Mouse (Mus musculus): ENCODE measurements around the gene Akap8l. TPM values are rescaled to one million over a fixed set of nuclear protein-coding genes. Genes with fewer than 3 reads are reported as not detected.

Gene Akap8l
- 31.6 and 55.2 TPM in 2 replicates for total RNA-seq (2014; fragmentation: Nextera tagmentation)
- total RNA-seq (2017), result 58.8 and 65.8 TPM in 2 replicates

DNA sequence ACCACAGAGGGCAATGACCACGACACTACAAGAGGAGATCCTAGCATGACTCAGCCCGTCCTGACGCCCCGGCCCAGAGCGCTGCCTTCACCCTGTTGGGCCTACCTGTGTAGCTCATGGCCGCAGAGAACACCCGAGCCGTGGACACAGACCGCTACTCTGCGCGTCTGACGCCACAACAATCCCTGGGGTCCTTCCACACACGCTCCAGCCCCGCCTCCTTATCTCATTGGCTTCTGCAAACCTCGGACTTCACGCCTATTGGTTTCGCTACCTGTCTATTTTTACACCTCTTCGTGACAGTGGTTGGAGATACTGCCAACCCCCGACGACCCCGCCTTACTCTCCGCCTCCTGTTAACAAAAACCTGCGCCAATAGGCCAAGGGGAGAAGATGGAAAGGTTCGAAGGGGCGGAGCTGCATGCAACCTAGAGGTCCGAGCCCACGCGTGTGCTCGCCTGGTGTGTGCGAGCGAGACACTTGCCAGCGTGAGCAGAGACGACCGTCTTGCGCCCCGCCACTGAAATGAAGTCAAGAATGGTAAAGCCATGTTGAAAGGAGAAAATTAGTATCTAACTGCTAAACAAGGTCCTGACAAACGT, at the start of gene Akap8l:
Akap8l (minus strand) TSS at position 226 of the 602 bp plus-strand sequence.
- ATAC-seq (replicated peaks; ENCODE audit: poor library complexity, severe bottlenecking), result peak; percentile 94

DNA sequence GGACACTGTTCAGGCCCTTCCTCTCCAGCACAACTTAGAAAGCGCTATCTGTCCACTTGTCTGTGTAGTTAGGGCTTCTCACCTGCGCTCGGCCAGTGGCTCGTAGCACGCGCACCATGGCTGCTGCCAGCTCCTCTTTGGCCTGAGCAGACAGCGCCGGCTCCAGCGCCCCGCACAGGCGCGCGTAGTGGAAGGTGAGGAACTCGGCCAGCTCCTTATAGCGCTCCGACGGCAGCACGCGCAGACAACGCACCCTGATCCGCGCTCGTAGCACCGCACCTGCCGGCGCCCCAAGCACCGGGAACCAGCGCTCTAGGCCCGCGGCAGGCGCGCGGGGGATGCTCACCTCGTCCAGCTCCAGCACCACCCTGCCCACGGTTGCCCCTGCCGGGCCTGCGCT, 45.9 kb upstream of the Akap8l start:
- no peak for ATAC-seq (replicated peaks; ENCODE audit: poor library complexity, severe bottlenecking)

DNA sequence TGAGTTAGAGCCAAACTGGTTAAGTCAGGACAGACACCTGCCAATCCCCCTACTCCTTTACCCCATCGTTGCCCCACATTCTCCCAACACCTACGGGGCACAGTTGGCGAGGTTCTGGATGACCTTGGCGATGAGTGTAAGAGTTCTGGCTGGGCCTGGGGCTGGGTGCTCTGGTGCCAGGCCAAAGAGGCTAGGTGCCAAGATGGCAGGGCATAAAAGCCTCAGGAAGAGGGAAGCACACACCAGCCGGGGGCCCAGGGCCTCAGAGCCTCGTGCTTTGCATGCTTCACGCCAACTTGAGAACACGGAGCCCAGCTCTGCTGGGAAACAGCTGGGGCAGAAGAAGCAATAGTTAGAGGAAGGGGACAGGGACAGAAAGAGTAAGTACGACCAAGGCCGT, 43.5 kb upstream of the Akap8l start:
- ATAC-seq (replicated peaks; ENCODE audit: poor library complexity, severe bottlenecking), result no peak

DNA sequence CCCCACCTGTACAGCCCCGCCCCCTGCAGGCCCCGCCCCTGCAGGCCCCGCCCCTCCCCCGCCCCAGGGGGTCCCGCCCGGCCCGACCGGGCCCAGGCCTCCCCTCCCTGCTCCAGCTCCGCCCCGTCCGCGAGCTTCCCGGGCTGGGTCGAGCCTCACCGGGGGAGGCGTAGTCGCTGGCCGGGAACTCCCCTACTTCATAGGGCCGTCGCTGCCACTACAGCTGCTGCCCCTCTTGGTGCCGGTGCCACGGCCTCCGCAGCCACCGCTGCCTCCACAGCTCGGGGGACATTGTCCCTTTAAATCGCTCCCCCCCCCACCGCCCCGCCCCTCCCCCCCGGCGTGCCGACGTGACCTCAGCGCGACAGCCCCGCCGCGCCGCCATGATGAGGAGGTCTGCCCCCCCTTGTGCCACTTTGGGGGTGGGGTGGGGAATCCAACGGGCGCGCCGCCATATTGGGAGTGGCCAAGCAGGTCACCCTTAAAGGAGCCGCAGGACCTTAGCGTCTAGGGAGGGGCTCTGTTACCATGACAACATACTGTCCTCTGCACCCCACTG, 38.8 kb upstream of the Akap8l start, which contains the start of gene Wiz:
Wiz (minus strand) TSS at position 339 of the 559 bp plus-strand sequence.
- ATAC-seq (replicated peaks; ENCODE audit: poor library complexity, severe bottlenecking), result peak; percentile 79

- ATAC-seq (replicated peaks; ENCODE audit: poor library complexity, severe bottlenecking), result peak; percentile 11; the same call in 1 of the 2 replicates
Observed at GRCm38 (mm10) chr17:32388370-32389100, 38.1 kb upstream of the Akap8l start.

DNA sequence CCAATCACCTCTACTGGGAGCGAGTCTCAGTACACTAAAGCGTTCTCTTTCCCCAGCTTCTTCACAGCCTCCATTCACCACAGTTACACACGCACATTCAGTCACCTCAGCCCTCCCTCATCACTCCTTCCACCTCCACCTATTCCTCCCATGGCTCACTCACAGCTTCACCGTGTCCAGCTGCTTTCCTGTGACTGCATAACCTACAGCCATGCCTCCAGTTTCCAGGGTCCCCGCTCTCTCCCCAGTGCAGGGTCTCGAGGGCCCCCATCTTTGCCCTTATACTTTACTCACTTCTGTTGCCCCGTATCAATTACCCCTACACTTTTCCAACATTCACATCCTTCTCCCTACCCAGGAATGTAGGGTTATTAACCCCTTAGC, 37.6 kb upstream of the Akap8l start:
- ATAC-seq (replicated peaks; ENCODE audit: poor library complexity, severe bottlenecking), result no peak

- peak; percentile 38 for ATAC-seq (replicated peaks; ENCODE audit: poor library complexity, severe bottlenecking)
Observed at GRCm38 (mm10) chr17:32386659-32387432, 36.4 kb upstream of the Akap8l start.

GRCm38 (mm10) chr17:32383661-32384060, 33.3 kb upstream of the Akap8l start:
- ATAC-seq (replicated peaks; ENCODE audit: poor library complexity, severe bottlenecking), result no peak

- ATAC-seq (replicated peaks; ENCODE audit: poor library complexity, severe bottlenecking), result no peak
Observed at GRCm38 (mm10) chr17:32382576-32382975, 32.2 kb upstream of the Akap8l start.

DNA sequence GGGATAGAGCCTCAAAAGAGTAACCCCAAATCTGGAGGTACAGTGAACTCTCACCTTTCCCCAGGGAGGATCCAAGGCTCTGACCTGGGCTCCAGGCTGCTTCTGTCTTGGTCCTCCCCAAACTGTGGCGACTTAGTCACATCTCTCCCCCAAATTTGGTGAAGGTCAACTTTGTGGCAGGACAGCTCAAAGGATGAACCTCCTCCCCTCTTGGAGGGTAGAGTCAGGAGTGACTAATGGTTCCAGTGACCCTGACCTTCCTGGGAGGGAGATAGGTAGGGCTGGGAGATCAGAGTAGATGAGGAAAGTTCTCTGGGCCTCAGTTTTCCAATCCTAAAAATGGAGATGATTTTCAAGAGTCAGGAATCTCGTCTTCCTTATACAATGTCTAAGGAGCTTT, 28.4 kb upstream of the Akap8l start:
- ATAC-seq (replicated peaks; ENCODE audit: poor library complexity, severe bottlenecking), result no peak

DNA sequence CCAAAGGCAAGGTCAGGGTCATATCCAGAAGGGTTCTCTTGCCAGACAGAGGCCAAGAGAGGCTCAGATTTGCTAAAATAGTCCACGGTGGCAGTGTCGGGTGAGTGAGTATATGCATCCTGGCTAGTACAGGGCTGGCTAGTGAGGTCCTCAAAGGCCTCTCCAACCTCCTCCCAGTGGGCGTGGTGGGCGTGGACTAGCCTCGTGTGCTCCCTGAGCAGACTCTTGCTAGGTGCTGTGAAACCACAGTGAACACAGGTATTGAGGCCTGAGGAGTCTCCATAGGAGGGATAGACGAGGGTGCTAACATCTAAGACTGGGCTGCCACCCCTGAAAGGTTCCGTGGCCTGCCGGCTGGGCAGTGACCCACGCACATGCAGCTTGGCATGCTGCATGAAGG, 26.7 kb upstream of the Akap8l start:
- ATAC-seq (replicated peaks; ENCODE audit: poor library complexity, severe bottlenecking), result no peak

DNA sequence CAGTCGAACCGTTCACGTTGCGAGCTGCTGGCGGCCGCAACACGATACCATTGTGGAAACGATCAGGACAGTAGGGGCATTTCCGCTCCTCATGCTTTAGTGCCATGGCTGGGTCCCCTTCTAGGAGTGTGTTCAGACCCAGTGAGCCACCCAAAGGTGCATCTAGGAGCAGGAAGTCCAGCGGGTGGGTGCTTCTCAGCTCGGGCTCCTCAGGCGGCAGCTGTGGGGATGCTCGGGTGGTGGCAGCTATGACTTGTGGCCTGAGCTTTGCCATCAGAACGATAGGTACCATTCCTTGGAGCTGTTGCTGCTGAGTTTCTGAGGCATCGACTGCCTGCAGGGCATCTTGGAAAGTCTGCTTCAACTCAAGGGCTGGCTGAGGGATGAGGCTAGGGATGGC, 26.1 kb upstream of the Akap8l start:
- ATAC-seq (replicated peaks; ENCODE audit: poor library complexity, severe bottlenecking), result no peak

- ATAC-seq (replicated peaks; ENCODE audit: poor library complexity, severe bottlenecking), result 0 out of 2 replicates have a peak, but pooled peaks have one; percentile 22
Observed at GRCm38 (mm10) chr17:32368991-32369578, 18.7 kb upstream of the Akap8l start.

- no peak for ATAC-seq (replicated peaks; ENCODE audit: poor library complexity, severe bottlenecking)
Observed at GRCm38 (mm10) chr17:32367706-32368105, 17.3 kb upstream of the Akap8l start.

GRCm38 (mm10) chr17:32365296-32365695, 14.9 kb upstream of the Akap8l start:
- no peak for ATAC-seq (replicated peaks; ENCODE audit: poor library complexity, severe bottlenecking)

DNA sequence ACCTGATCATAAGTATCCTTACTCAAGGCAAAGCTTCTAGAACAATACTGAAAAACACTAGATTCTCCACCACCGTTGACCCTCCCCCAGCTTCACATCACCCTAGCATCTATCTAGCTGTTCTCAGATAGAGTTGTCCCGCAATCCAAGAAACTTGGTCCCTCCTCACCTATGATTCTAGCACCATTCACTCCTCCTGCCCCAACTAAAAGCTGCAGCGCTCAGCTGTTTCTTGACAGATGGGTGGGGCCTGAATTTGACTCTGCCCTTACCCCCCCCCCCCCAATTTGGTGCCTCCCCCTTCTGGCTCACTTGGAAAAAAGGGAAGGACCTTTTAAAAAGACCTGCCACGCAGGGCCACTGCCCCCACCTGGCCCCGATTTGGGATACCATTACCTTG, 14.4 kb upstream of the Akap8l start:
- 0 out of 2 replicates have a peak, but pooled peaks have one; percentile 7 for ATAC-seq (replicated peaks; ENCODE audit: poor library complexity, severe bottlenecking)

GRCm38 (mm10) chr17:32364331-32364730, 13.9 kb upstream of the Akap8l start:
- ATAC-seq (replicated peaks; ENCODE audit: poor library complexity, severe bottlenecking), result peak; percentile 86

DNA sequence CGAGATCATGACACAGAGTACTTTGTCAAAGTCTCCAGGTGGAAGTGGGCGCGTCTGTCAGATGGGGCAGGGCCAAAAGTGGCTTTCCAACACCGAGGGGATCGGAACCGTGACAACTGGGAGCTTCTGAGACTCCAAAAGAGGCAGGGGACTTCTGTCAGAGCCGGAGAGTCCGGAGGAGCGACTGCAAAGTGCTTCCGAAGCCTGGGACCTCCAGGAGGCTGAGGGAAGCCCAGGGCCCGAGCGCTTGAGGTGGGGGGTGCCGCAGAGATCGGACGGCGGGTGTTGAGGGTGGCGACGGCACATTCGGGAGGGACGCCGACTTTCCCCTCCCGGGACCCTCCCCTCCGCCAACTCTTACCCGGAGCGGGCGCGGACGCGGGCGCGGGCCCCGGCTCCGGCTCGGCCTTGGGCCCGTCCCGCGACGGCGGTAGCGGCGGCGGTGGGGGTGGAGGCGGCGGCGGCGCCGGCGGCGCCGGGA, 13.5 kb upstream of the Akap8l start:
- 0 out of 2 replicates have a peak, but pooled peaks have one; percentile 12 for ATAC-seq (replicated peaks; ENCODE audit: poor library complexity, severe bottlenecking)

- no peak; the same call in 1 of the 2 replicates for ATAC-seq (replicated peaks; ENCODE audit: poor library complexity, severe bottlenecking)
Observed at GRCm38 (mm10) chr17:32362686-32363085, 12.3 kb upstream of the Akap8l start.

DNA sequence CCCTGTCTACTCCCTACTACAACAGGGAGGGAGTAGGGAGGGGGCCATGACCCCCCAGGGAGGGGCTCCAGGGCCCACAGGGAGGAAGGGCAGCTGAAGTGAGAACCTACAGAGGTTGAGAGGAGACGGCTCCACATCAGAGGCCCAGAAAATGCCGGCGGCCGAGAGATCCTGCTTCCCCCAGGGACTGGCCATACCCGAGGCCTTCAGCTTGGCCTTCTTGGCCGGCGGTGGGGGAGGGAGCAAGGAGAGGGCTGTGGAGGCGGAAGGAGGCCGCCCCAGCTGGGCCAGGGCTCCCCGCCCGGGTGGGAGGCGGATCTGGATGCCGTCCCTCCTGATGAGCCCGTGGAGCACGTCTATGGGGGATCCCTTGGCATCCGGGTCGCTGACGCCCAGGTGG, 9.5 kb upstream of the Akap8l start:
- no peak for ATAC-seq (replicated peaks; ENCODE audit: poor library complexity, severe bottlenecking)
